Mouse (Mus musculus): Measurements from ENCODE around the gene Fam124b. TPM values are rescaled to one million over a fixed set of nuclear protein-coding genes. Genes with fewer than 3 reads are reported as not detected.

Gene Fam124b
- polyA plus RNA-seq (2014; fragmentation: Nextera tagmentation; extraction: Ambion mirVana): 1.0 and 1.5 TPM in 2 replicates

DNA sequence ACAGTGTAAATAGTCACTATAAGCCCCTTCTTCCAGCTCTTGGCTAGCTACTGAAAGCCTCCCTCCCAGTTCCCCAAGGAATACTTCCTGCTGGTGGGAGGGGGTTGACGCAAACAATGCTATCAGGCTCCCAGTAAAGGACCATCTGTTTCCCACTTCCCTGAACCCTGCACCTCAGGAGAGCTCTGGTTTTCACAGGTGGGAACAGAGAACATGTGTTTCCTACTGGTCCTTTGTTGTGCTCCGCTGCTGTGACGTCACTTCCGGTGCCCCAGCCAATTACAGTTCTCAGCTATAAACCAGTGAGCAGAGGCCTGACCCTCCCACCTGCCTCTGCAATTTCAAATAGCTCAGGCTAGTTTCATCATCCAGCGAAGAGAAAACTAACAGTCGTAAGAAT is at the start of gene Fam124b:
Gene Fam124b, minus strand, starts transcription at position 206 of the 400 bp plus-strand sequence.
- H3K4me2 ChIP-seq (ENCODE audit: low read length): 0 out of 2 replicates have a peak within 1 kb of the TSS, but pooled peaks have one; percentile 1
- H3K4me3 ChIP-seq (ENCODE audit: control insufficient read depth in 1 of 2, insufficient read depth in 1 of 2, low read depth in 1 of 2, low read length in 2 of 2): no peak within 1 kb of the TSS
- peak within 1 kb of the TSS; percentile 12 to 70 for H3K27ac ChIP-seq (replicated peaks in 1 of 2; ENCODE audit: control insufficient read depth in 1 of 2, insufficient read depth in 1 of 2, low read depth in 2 of 2, low read length in 2 of 2)

GRCm38 (mm10) chr1:80260443-80260842 is 42.2 kb upstream of the Fam124b start:
- H3K9me3 ChIP-seq (ENCODE audit: control insufficient read depth, low read length): no peaks in the 10 kb centered on the region
- H3K27ac ChIP-seq (replicated peaks in 1 of 2; ENCODE audit: control insufficient read depth in 1 of 2, insufficient read depth in 1 of 2, low read depth in 2 of 2, low read length in 2 of 2): no peak overlapping the region
- peaks cover 0 to 8% of the 10 kb centered on the region in 2 experiments; a peak in 1 of 4 replicates for H3K4me1 ChIP-seq (ENCODE audit: control insufficient read depth in 2 of 2, insufficient read depth in 2 of 2, low read length in 2 of 2)
- H3K36me3 ChIP-seq (ENCODE audit: control insufficient read depth, insufficient read depth, low read length): peaks cover 13% of the 10 kb centered on the region
- H3K27me3 ChIP-seq (ENCODE audit: control insufficient read depth, insufficient read depth, low read length): no peaks in the 10 kb centered on the region
- no peak for ATAC-seq (ENCODE audit: insufficient number of reproducible peaks, insufficient read depth, low FRiP score, low read depth)
- H3K9ac ChIP-seq (ENCODE audit: low read length): no peak overlapping the region
- no peak overlapping the region for H3K4me3 ChIP-seq (ENCODE audit: control insufficient read depth in 1 of 2, insufficient read depth in 1 of 2, low read depth in 1 of 2, low read length in 2 of 2)
- 81% methylated on average over 1 of the region's 1 CpGs for WGBS
- no peak overlapping the region for H3K4me2 ChIP-seq (ENCODE audit: low read length)

More for the DNA sequence above, at the start of gene Fam124b:
- Histone ChIP-seq H3K4me1 (ENCODE audit: control insufficient read depth in 2 of 2, insufficient read depth in 2 of 2, low read length in 2 of 2) (0 out of 4 replicates have a peak, but pooled peaks cover 0 to 6% of the 10 kb centered on the region in 2 experiments), H3K27me3 (ENCODE audit: control insufficient read depth, insufficient read depth, low read length) (no peaks in the 10 kb centered on the region), H3K9ac (ENCODE audit: low read length) (no peak within 1 kb of the TSS), H3K9me3 (ENCODE audit: control insufficient read depth, low read length) (no peaks in the 10 kb centered on the region), H3K36me3 (ENCODE audit: control insufficient read depth, insufficient read depth, low read length) (no peaks in the 10 kb centered on the region)
- 53% methylated on average over 6 of the region's 6 CpGs for WGBS
- peak; percentile 93 for ATAC-seq (ENCODE audit: insufficient number of reproducible peaks, insufficient read depth, low FRiP score, low read depth)

- Histone ChIP-seq H3K9ac (ENCODE audit: low read length) (no peak overlapping the region), H3K9me3 (ENCODE audit: control insufficient read depth, low read length) (no peaks in the 10 kb centered on the region), H3K4me3 (ENCODE audit: control insufficient read depth in 1 of 2, insufficient read depth in 1 of 2, low read depth in 1 of 2, low read length in 2 of 2) (no peak overlapping the region), H3K27ac (replicated peaks in 1 of 2; ENCODE audit: control insufficient read depth in 1 of 2, insufficient read depth in 1 of 2, low read depth in 2 of 2, low read length in 2 of 2) (no peak overlapping the region), H3K27me3 (ENCODE audit: control insufficient read depth, insufficient read depth, low read length) (no peaks in the 10 kb centered on the region), H3K4me2 (ENCODE audit: low read length) (no peak overlapping the region), H3K4me1 (ENCODE audit: control insufficient read depth in 2 of 2, insufficient read depth in 2 of 2, low read length in 2 of 2) (peaks cover 0 to 8% of the 10 kb centered on the region in 2 experiments; a peak in 1 of 4 replicates), H3K36me3 (ENCODE audit: control insufficient read depth, insufficient read depth, low read length) (peaks cover under 1% of the 10 kb centered on the region; the same call in 1 of the 2 replicates)
- 70% methylated on average over 4 of the region's 4 CpGs for WGBS
- ATAC-seq (ENCODE audit: insufficient number of reproducible peaks, insufficient read depth, low FRiP score, low read depth): no peak
These were observed 40.4 kb upstream of the Fam124b start for GRCm38 (mm10) chr1:80258632-80259031.

DNA sequence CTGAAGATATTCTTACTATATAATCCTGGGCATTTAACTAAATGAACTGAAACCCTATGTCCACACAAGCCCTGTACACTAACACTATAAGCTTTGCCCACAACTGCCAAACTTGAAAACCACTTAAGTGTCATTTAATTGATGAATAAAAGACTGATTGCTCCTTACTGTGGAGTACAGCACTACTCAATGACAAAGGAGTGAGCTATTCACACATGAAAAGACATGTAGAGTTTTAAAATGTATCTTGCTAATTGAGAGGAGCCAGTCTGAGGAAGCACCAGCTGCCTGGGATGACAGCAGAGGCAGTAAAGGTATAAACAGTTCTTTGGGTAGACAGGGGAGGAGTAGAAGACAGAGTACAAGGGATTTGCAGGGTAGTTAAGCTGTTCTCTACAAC is 35.0 kb upstream of the Fam124b start:
- ATAC-seq (ENCODE audit: insufficient number of reproducible peaks, insufficient read depth, low FRiP score, low read depth): no peak

DNA sequence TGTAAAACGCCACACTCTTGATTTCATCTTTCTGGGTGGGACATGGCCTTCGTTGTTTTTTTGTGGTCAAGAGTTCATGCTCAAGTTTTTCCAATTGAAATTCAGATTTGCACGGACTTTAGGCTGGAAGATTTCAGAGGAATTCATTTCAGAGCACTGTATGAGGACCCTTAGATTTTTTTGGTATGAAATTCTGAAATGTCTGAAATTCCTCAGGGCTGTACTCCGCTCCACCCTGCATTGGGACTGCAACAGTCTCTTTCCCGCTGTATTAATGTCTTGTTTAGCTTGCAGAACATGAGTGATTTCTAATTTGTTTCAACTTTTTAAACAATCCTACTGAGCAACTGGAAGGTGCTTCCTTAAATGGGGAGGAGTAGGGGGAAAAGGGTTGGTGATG is 32.0 kb upstream of the Fam124b start:
- no peak overlapping the region for H3K4me2 ChIP-seq (ENCODE audit: low read length)

More for the DNA sequence above, 35.0 kb upstream of the Fam124b start:
- Histone ChIP-seq H3K27me3 (ENCODE audit: control insufficient read depth, insufficient read depth, low read length) (no peaks in the 10 kb centered on the region), H3K27ac (replicated peaks in 1 of 2; ENCODE audit: control insufficient read depth in 1 of 2, insufficient read depth in 1 of 2, low read depth in 2 of 2, low read length in 2 of 2) (no peak overlapping the region), H3K4me3 (ENCODE audit: control insufficient read depth in 1 of 2, insufficient read depth in 1 of 2, low read depth in 1 of 2, low read length in 2 of 2) (no peak overlapping the region), H3K4me2 (ENCODE audit: low read length) (no peak overlapping the region), H3K9me3 (ENCODE audit: control insufficient read depth, low read length) (no peaks in the 10 kb centered on the region), H3K4me1 (ENCODE audit: control insufficient read depth in 2 of 2, insufficient read depth in 2 of 2, low read length in 2 of 2) (peaks cover 0 to 3% of the 10 kb centered on the region in 2 experiments; a peak in 1 of 4 replicates), H3K9ac (ENCODE audit: low read length) (no peak overlapping the region), H3K36me3 (ENCODE audit: control insufficient read depth, insufficient read depth, low read length) (no peaks in the 10 kb centered on the region)

GRCm38 (mm10) chr1:80247131-80247530 is 28.9 kb upstream of the Fam124b start:
- no peaks in the 10 kb centered on the region for H3K27me3 ChIP-seq (ENCODE audit: control insufficient read depth, insufficient read depth, low read length)
- no peak overlapping the region for H3K9ac ChIP-seq (ENCODE audit: low read length)
- no peaks in the 10 kb centered on the region for H3K4me1 ChIP-seq (ENCODE audit: control insufficient read depth in 2 of 2, insufficient read depth in 2 of 2, low read length in 2 of 2)
- no peak for ATAC-seq (ENCODE audit: insufficient number of reproducible peaks, insufficient read depth, low FRiP score, low read depth)
- no peak overlapping the region for H3K4me3 ChIP-seq (ENCODE audit: control insufficient read depth in 1 of 2, insufficient read depth in 1 of 2, low read depth in 1 of 2, low read length in 2 of 2)
- no peak overlapping the region for H3K27ac ChIP-seq (replicated peaks in 1 of 2; ENCODE audit: control insufficient read depth in 1 of 2, insufficient read depth in 1 of 2, low read depth in 2 of 2, low read length in 2 of 2)
- no peak overlapping the region for H3K4me2 ChIP-seq (ENCODE audit: low read length)
- H3K36me3 ChIP-seq (ENCODE audit: control insufficient read depth, insufficient read depth, low read length): no peaks in the 10 kb centered on the region
- no peaks in the 10 kb centered on the region for H3K9me3 ChIP-seq (ENCODE audit: control insufficient read depth, low read length)

More for the DNA sequence above, 32.0 kb upstream of the Fam124b start:
- 68% methylated on average over 5 of the region's 5 CpGs for WGBS
- H3K27ac ChIP-seq (replicated peaks in 1 of 2; ENCODE audit: control insufficient read depth in 1 of 2, insufficient read depth in 1 of 2, low read depth in 2 of 2, low read length in 2 of 2): no peak overlapping the region
- H3K27me3 ChIP-seq (ENCODE audit: control insufficient read depth, insufficient read depth, low read length): no peaks in the 10 kb centered on the region
- H3K4me1 ChIP-seq (ENCODE audit: control insufficient read depth in 2 of 2, insufficient read depth in 2 of 2, low read length in 2 of 2): no peaks in the 10 kb centered on the region
- no peak for ATAC-seq (ENCODE audit: insufficient number of reproducible peaks, insufficient read depth, low FRiP score, low read depth)
- H3K4me3 ChIP-seq (ENCODE audit: control insufficient read depth in 1 of 2, insufficient read depth in 1 of 2, low read depth in 1 of 2, low read length in 2 of 2): no peak overlapping the region
- no peak overlapping the region for H3K9ac ChIP-seq (ENCODE audit: low read length)
- no peaks in the 10 kb centered on the region for H3K36me3 ChIP-seq (ENCODE audit: control insufficient read depth, insufficient read depth, low read length)
- no peaks in the 10 kb centered on the region for H3K9me3 ChIP-seq (ENCODE audit: control insufficient read depth, low read length)

DNA sequence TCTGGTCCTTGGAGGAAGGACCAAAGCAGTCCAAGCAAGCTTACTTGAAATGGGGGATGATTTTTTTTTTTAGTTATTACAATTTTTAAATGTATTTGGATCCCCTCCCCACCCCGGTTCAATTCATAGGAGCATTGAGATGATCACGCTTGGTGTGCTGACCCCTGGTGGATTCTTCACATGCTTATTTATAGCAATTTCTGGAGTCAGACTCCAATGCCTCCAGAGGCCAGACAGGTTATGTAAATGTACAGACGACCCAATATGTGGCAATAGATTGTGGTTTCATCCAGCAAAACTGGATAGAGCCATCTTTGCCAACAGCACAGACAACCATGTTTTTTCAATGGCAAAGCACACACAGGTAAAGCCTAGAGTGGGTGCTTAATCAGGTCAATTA is 25.9 kb upstream of the Fam124b start:
- Histone ChIP-seq H3K9me3 (ENCODE audit: control insufficient read depth, low read length) (no peaks in the 10 kb centered on the region), H3K9ac (ENCODE audit: low read length) (no peak overlapping the region), H3K27me3 (ENCODE audit: control insufficient read depth, insufficient read depth, low read length) (no peaks in the 10 kb centered on the region), H3K4me2 (ENCODE audit: low read length) (no peak overlapping the region), H3K36me3 (ENCODE audit: control insufficient read depth, insufficient read depth, low read length) (no peaks in the 10 kb centered on the region), H3K27ac (replicated peaks in 1 of 2; ENCODE audit: control insufficient read depth in 1 of 2, insufficient read depth in 1 of 2, low read depth in 2 of 2, low read length in 2 of 2) (no peak overlapping the region), H3K4me1 (ENCODE audit: control insufficient read depth in 2 of 2, insufficient read depth in 2 of 2, low read length in 2 of 2) (peaks cover 0 to 2% of the 10 kb centered on the region in 2 experiments; a peak in 1 of 4 replicates), H3K4me3 (ENCODE audit: control insufficient read depth in 1 of 2, insufficient read depth in 1 of 2, low read depth in 1 of 2, low read length in 2 of 2) (no peak overlapping the region)
- 49% methylated on average over 3 of the region's 3 CpGs for WGBS
- ATAC-seq (ENCODE audit: insufficient number of reproducible peaks, insufficient read depth, low FRiP score, low read depth): no peak

DNA sequence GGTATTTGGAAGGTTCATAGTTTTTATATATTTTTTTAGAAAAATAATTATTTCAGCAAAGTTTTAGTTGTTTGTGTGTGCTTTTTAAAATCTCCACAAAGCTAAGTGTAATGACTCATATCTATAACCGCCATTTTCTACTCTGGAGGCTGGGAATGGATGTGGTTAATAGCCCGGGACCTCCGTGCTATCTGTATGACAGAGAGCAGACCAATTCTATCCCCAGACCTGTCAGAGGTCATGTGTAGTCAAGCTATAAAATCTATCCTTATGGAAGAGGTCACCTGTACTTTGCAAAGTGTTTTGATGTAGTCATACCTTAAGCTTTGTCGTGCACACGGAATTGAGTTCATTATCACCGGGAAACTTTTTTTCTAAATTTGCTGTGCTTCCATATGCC is 23.3 kb upstream of the Fam124b start:
- no peak overlapping the region for H3K4me2 ChIP-seq (ENCODE audit: low read length)
- 84% methylated on average over 6 of the region's 6 CpGs for WGBS
- ATAC-seq (ENCODE audit: insufficient number of reproducible peaks, insufficient read depth, low FRiP score, low read depth): no peak

More for the DNA sequence above, 23.3 kb upstream of the Fam124b start:
- no peaks in the 10 kb centered on the region for H3K27me3 ChIP-seq (ENCODE audit: control insufficient read depth, insufficient read depth, low read length)
- H3K27ac ChIP-seq (replicated peaks in 1 of 2; ENCODE audit: control insufficient read depth in 1 of 2, insufficient read depth in 1 of 2, low read depth in 2 of 2, low read length in 2 of 2): no peak overlapping the region
- no peak overlapping the region for H3K9ac ChIP-seq (ENCODE audit: low read length)
- no peaks in the 10 kb centered on the region for H3K36me3 ChIP-seq (ENCODE audit: control insufficient read depth, insufficient read depth, low read length)
- H3K4me1 ChIP-seq (ENCODE audit: control insufficient read depth in 2 of 2, insufficient read depth in 2 of 2, low read length in 2 of 2): peaks cover 0 to 2% of the 10 kb centered on the region in 2 experiments; a peak in 1 of 4 replicates
- H3K4me3 ChIP-seq (ENCODE audit: control insufficient read depth in 1 of 2, insufficient read depth in 1 of 2, low read depth in 1 of 2, low read length in 2 of 2): no peak overlapping the region
- no peaks in the 10 kb centered on the region for H3K9me3 ChIP-seq (ENCODE audit: control insufficient read depth, low read length)

Measured in heart, embryonic 14.5 days (tissue).